Mouse (Mus musculus): ENCODE results near the gene Gm21885. TPM values are rescaled to one million over a fixed set of nuclear protein-coding genes. Genes with fewer than 3 reads are reported as not detected.
A peak's percentile ranks its signal among the peaks of the same experiment; 100 is the strongest.

The Gm21885 gene
- polyA plus RNA-seq, 1 experiment from 2014 or later = not detected

DNA sequence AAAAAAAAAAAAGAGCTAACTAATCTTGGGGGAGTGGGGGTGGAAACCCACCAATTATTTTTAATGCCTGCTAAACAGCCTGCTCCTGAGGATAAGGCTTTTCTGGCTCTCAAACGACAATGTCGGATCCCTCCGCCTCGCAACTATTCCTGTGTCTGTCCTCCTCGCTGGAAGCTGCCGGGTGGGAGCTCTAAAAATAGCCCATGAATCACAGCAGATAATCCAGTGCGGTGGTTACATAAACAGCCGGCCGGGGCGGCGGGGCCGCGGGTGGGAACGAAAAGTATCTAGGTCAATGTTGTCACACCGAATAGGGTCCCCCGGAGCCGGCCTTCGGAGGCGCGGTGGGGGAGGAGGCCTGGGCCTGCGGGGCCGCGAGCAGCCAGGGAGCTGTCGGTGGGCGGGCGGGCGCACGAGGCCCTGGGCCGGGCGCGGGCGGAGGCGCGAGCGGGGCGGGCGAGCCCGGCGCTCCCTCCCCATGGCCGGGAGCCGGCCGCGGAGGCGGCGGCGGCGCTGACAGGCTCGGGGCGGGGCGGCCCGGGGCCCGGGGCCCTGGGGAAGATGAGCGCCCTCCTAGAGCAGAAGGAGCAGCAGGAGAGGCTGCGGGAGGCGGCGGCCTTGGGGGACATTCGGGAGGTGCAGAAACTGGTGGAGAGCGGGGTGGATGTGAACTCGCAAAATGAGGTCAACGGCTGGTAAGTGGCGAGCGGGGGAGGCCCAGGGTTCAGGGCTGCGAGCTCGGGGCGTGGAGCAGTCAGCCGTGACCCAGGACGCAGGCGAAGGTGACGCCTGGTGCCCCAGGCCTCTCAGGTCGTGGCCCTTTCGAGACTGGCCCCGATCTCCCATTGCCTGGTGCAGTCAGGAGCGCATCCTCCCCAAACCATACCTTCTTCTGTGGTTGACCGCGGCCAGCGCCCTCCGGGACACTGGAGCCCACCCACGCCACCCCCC, 46.3 kb downstream of the Gm21885 start, which contains the start of gene Ankrd40:
Gene Ankrd40, plus strand, starts transcription at position 309 of the 951 bp plus-strand sequence.
- ATAC-seq = peak; percentile 91
- peak within 1 kb of the TSS; percentile 78 for H3K4me3 ChIP-seq (ENCODE audit: low read depth, low read length)
- H3K36me3 ChIP-seq (ENCODE audit: insufficient read depth, low read length) = no peaks in the 10 kb centered on the region
- no peaks in the 10 kb centered on the region for H3K27me3 ChIP-seq (replicated peaks; ENCODE audit: insufficient read depth, low read length)
- H3K4me1 ChIP-seq (ENCODE audit: insufficient read depth, low read depth, low read length) = peaks cover 12% of the 10 kb centered on the region
- no peak for TF ChIP-seq CTCF (IDR thresholded peaks at IDR 0.05)
- peak; percentile 80 for TF ChIP-seq EP300 (IDR thresholded peaks at IDR 0.05)
- peak within 1 kb of the TSS; percentile 96 for H3K9ac ChIP-seq (replicated peaks; ENCODE audit: low read depth)
- no peaks in the 10 kb centered on the region for H3K9me3 ChIP-seq (ENCODE audit: low read length)
- peak within 1 kb of the TSS; percentile 99 for H3K27ac ChIP-seq (ENCODE audit: low read length)
- H3K4me2 ChIP-seq (replicated peaks; ENCODE audit: low read depth, low read length) = peak within 1 kb of the TSS; percentile 72
- WGBS = under 1% methylated on average over 60 of the region's 78 CpGs
- peak; percentile 97 for DNase-seq (ENCODE audit: low spot score)

DNA sequence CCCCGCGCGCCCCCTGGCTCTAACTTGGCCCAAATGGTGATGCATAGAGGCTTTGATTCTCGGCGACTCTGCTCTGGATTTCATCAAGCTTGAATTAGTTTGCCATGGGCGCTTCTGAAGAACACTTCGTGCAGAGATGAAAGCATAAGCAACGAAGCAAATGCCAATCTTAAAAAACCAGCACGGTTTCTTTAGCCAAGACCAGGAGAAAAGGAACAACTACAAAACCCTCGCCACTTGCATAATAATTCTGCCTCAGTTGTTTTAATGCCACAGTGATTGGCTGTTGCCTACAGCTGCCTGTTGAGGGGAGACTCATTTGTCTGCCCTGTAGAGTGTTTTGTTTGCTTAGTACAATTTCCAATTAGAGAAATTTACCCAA, 47.0 kb downstream of the Gm21885 start:
- Histone ChIP-seq H3K4me1 (ENCODE audit: insufficient read depth, low read depth, low read length) (peaks cover 12% of the 10 kb centered on the region), H3K27me3 (replicated peaks; ENCODE audit: insufficient read depth, low read length) (no peaks in the 10 kb centered on the region), H3K4me2 (replicated peaks; ENCODE audit: low read depth, low read length) (peak overlapping the region; percentile 72), H3K9me3 (ENCODE audit: low read length) (no peaks in the 10 kb centered on the region), H3K27ac (ENCODE audit: low read length) (peak overlapping the region; percentile 99), H3K9ac (replicated peaks; ENCODE audit: low read depth) (peak overlapping the region; percentile 96), H3K4me3 (ENCODE audit: low read depth, low read length) (peak overlapping the region; percentile 78), H3K36me3 (ENCODE audit: insufficient read depth, low read length) (no peaks in the 10 kb centered on the region)
- no peak for DNase-seq (ENCODE audit: low spot score)
- TF ChIP-seq CTCF (IDR thresholded peaks at IDR 0.05) (no peak), EP300 (IDR thresholded peaks at IDR 0.05) (no peak)
- ATAC-seq = no peak
- 2% methylated on average over 10 of the region's 10 CpGs for WGBS

DNA sequence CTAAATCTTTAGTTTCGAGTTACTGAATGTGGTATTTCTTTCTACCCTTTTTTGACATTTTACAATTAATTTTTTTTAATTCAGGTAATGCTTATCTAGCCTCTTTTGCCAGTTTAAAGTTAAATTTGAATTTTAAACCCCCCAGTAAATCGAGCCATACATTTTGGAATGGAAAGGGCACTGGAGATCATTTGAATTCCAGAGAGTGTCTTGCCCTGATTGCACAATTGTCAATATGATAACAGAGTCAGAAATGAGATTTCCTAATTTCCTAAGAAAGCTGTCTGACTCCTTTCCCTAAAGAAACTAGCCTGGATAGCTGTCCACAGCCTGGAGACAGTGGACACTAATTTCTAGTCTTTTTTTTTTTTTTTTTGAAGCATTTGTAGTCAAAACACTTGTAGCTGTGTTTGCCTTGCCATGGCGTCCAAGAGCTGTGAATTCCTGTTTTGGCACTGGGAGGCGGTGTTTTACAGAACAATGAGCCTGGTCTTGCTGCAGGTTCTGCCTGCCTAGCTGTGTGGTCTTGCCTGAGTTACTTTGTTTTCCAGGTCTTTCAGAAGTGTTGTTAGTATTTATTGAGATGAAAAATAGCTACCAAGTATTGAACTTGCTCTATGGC, 47.7 kb downstream of the Gm21885 start:
- no peaks in the 10 kb centered on the region for H3K9me3 ChIP-seq (ENCODE audit: low read length)
- peak overlapping the region; percentile 72; the same call in 1 of the 2 replicates for H3K4me2 ChIP-seq (replicated peaks; ENCODE audit: low read depth, low read length)
- ATAC-seq (no peak), DNase-seq (ENCODE audit: low spot score) (peak; percentile 91)
- peaks cover 2% of the 10 kb centered on the region; the same call in 1 of the 2 replicates for H3K36me3 ChIP-seq (ENCODE audit: insufficient read depth, low read length)
- 0 out of 2 replicates have a peak overlapping the region, but pooled peaks have one; percentile 99 for H3K27ac ChIP-seq (ENCODE audit: low read length)
- H3K4me1 ChIP-seq (ENCODE audit: insufficient read depth, low read depth, low read length) = peaks cover 12% of the 10 kb centered on the region
- no peak overlapping the region for H3K9ac ChIP-seq (replicated peaks; ENCODE audit: low read depth)
- H3K27me3 ChIP-seq (replicated peaks; ENCODE audit: insufficient read depth, low read length) = no peaks in the 10 kb centered on the region
- WGBS = 32% methylated on average over 4 of the region's 4 CpGs
- TF ChIP-seq EP300 (IDR thresholded peaks at IDR 0.05) = peak; percentile 33
- TF ChIP-seq CTCF (IDR thresholded peaks at IDR 0.05) = peak; percentile 74
- H3K4me3 ChIP-seq (ENCODE audit: low read depth, low read length) = 0 out of 2 replicates have a peak overlapping the region, but pooled peaks have one; percentile 78

DNA sequence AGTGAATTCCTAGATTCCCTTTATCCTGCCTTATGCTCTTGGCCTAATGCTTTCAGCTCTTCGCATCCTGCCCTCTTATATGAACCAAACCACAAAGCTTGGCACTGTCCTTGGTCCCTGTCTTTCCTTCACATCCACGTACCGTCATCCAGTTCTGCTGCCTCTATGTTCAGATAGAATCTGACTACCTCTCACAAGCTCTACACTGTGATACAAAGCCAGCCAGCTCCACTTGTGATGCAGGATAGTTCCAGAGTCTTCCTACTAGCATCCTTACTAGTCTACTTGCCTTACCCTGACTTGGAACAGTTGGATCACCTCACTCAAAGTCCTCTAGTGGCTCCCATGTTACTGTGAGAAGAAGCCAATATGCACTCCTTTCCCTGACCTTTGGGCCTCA, 48.5 kb downstream of the Gm21885 start:
- no peak overlapping the region for H3K4me3 ChIP-seq (ENCODE audit: low read depth, low read length)
- H3K9me3 ChIP-seq (ENCODE audit: low read length) = no peaks in the 10 kb centered on the region
- peaks cover 12% of the 10 kb centered on the region for H3K4me1 ChIP-seq (ENCODE audit: insufficient read depth, low read depth, low read length)
- no peak overlapping the region for H3K4me2 ChIP-seq (replicated peaks; ENCODE audit: low read depth, low read length)
- peaks cover 6% of the 10 kb centered on the region; the same call in 1 of the 2 replicates for H3K36me3 ChIP-seq (ENCODE audit: insufficient read depth, low read length)
- ATAC-seq (no peak), DNase-seq (ENCODE audit: low spot score) (no peak)
- 83% methylated on average over 3 of the region's 3 CpGs for WGBS
- 0 out of 2 replicates have a peak overlapping the region, but pooled peaks have one; percentile 20 for H3K27ac ChIP-seq (ENCODE audit: low read length)
- H3K27me3 ChIP-seq (replicated peaks; ENCODE audit: insufficient read depth, low read length) = no peaks in the 10 kb centered on the region
- no peak for TF ChIP-seq EP300 (IDR thresholded peaks at IDR 0.05)
- TF ChIP-seq CTCF (IDR thresholded peaks at IDR 0.05) = no peak
- H3K9ac ChIP-seq (replicated peaks; ENCODE audit: low read depth) = no peak overlapping the region

DNA sequence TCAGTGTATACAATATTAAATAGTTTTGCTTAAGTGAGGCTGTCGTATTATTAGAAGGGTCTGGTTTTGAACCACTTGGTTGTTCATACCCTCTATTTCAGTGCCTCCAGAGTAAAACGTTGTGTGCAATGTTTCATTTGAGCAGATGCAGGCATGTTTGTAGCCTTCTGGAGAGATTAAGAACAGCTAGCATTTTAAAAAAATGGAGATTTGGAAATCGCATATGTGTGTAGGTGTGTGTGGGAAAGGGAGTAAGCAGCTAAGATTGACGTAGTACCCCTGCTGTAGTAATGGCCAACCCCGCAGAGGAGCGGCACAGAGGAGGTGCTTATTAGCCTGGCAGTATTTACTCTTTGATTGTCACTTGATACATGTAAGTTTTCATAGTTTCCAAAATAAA, 51.1 kb downstream of the Gm21885 start:
- H3K36me3 ChIP-seq (ENCODE audit: insufficient read depth, low read length) = peaks cover 11% of the 10 kb centered on the region; the same call in 1 of the 2 replicates
- no peak overlapping the region for H3K4me3 ChIP-seq (ENCODE audit: low read depth, low read length)
- H3K4me2 ChIP-seq (replicated peaks; ENCODE audit: low read depth, low read length) = no peak overlapping the region
- 76% methylated on average over 6 of the region's 6 CpGs for WGBS
- no peak for DNase-seq (ENCODE audit: low spot score)
- no peaks in the 10 kb centered on the region for H3K27me3 ChIP-seq (replicated peaks; ENCODE audit: insufficient read depth, low read length)
- H3K9ac ChIP-seq (replicated peaks; ENCODE audit: low read depth) = no peak overlapping the region
- no peaks in the 10 kb centered on the region for H3K9me3 ChIP-seq (ENCODE audit: low read length)
- no peak overlapping the region for H3K27ac ChIP-seq (ENCODE audit: low read length)
- TF ChIP-seq CTCF (IDR thresholded peaks at IDR 0.05) (no peak), EP300 (IDR thresholded peaks at IDR 0.05) (no peak)
- peaks cover 12% of the 10 kb centered on the region for H3K4me1 ChIP-seq (ENCODE audit: insufficient read depth, low read depth, low read length)
- ATAC-seq = no peak

DNA sequence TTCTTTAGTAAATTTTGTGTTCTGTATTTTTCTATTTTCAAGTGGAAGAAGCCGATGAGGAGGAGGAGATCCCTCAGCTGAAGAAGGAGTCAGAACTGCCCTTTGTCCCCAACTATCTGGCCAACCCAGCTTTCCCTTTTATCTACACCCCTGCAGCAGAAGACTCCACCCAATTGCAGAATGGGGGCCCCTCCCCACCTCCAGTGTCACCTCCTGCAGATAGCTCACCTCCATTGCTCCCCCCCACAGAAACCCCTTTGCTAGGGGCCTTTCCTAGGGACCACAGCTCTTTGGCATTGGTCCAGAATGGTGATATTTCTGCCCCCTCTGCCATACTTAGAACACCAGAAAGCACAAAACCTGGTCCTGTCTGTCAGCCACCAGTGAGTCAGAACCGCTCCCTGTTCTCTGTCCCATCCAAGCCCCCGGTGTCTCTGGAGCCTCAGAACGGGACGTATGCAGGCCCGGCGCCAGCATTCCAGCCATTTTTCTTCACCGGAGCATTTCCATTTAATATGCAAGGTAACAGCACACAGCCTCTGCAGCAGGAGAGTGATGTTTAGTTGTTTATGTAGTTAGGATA, 52.8 kb downstream of the Gm21885 start:
- 80% methylated on average over 8 of the region's 8 CpGs for WGBS
- no peaks in the 10 kb centered on the region for H3K9me3 ChIP-seq (ENCODE audit: low read length)
- no peak overlapping the region for H3K9ac ChIP-seq (replicated peaks; ENCODE audit: low read depth)
- TF ChIP-seq EP300 (IDR thresholded peaks at IDR 0.05) (no peak), CTCF (IDR thresholded peaks at IDR 0.05) (no peak)
- ATAC-seq (no peak), DNase-seq (ENCODE audit: low spot score) (no peak)
- H3K27ac ChIP-seq (ENCODE audit: low read length) = no peak overlapping the region
- peaks cover 8% of the 10 kb centered on the region for H3K4me1 ChIP-seq (ENCODE audit: insufficient read depth, low read depth, low read length)
- H3K27me3 ChIP-seq (replicated peaks; ENCODE audit: insufficient read depth, low read length) = no peaks in the 10 kb centered on the region
- no peak overlapping the region for H3K4me2 ChIP-seq (replicated peaks; ENCODE audit: low read depth, low read length)
- peaks cover 19% of the 10 kb centered on the region; the same call in 1 of the 2 replicates for H3K36me3 ChIP-seq (ENCODE audit: insufficient read depth, low read length)
- no peak overlapping the region for H3K4me3 ChIP-seq (ENCODE audit: low read depth, low read length)

Other genes with a start within 250 kb of the Gm21885 start
- 43.9 and 46.0 TPM in 2 replicates for gene Tob1, start 70.4 kb upstream of the Gm21885 start, polyA plus RNA-seq (2015; fragmentation: Nextera tagmentation; extraction: Ambion mirVana)
- gene Wfikkn2, start 35.9 kb upstream of the Gm21885 start, polyA plus RNA-seq (2015; fragmentation: Nextera tagmentation; extraction: Ambion mirVana) = 0.46 and 0.60 TPM in 2 replicates
- gene Luc7l3, start 40.1 kb downstream of the Gm21885 start, polyA plus RNA-seq (2015; fragmentation: Nextera tagmentation; extraction: Ambion mirVana) = 79.4 and 84.0 TPM in 2 replicates
- gene Ankrd40, start 46.1 kb downstream of the Gm21885 start, polyA plus RNA-seq (2015; fragmentation: Nextera tagmentation; extraction: Ambion mirVana) = 33.3 and 33.6 TPM in 2 replicates
- 8.7 and 10.4 TPM in 2 replicates for gene Abcc3, start 111.1 kb downstream of the Gm21885 start, polyA plus RNA-seq (2015; fragmentation: Nextera tagmentation; extraction: Ambion mirVana)
- 1.4 and 3.1 TPM in 2 replicates for gene Cacna1g, start 192.3 kb downstream of the Gm21885 start, polyA plus RNA-seq (2015; fragmentation: Nextera tagmentation; extraction: Ambion mirVana)
- gene Spata20, start 204.3 kb downstream of the Gm21885 start, polyA plus RNA-seq (2015; fragmentation: Nextera tagmentation; extraction: Ambion mirVana) = 0.14 TPM in 1 of 2 replicates, not detected in the other
- gene Epn3, start 218.1 kb downstream of the Gm21885 start, polyA plus RNA-seq (2015; fragmentation: Nextera tagmentation; extraction: Ambion mirVana) = 33.2 and 34.5 TPM in 2 replicates
- 3.1 and 4.7 TPM in 2 replicates for gene Mycbpap, start 239.9 kb downstream of the Gm21885 start, polyA plus RNA-seq (2015; fragmentation: Nextera tagmentation; extraction: Ambion mirVana)